Mouse (Mus musculus): ENCODE data around the gene Rfx4.

- no peak for TF ChIP-seq CTCF (conservative IDR thresholded peaks at IDR 0.05; ENCODE audit: low read length)
- no peak for TF ChIP-seq NANOG (IDR thresholded peaks at IDR 0.05; ENCODE audit: borderline replicate concordance, low read length)
These were observed 124.1 kb downstream of the Rfx4 start for GRCm38 (mm10) chr10:84879823-84880571.

All from E14TG2a.4 (cell line).